24 mouse cellular contexts compared by ENCODE assay signal in genomic region chr9:102915292-102915854, GRCm38 (mm10).
DNase-seq lines count a peak whose midpoint lies in the region; ATAC-seq and TF ChIP-seq lines count a peak whose summit lies in the region.
"Had no signal": no experiment of that assay in that cellular context is flagged by ENCODE, and none has a peak within 500 bp of the region (broad histone marks: within the 10 kb centered on the region; RNA-seq: fewer than 3 reads in every experiment).

No protein-coding gene starts in this region.

- peaks cover 10% of the 10 kb centered on the region for H3K4me1 ChIP-seq in lung, embryonic 16.5 days (replicated peaks; ENCODE audit: control insufficient read depth, insufficient read depth, low read length)
- H3K4me1 ChIP-seq in lung, adult 2 months (ENCODE audit: control insufficient read depth, insufficient read depth, low read length), result peaks cover 19% of the 10 kb centered on the region
- H3K4me1 ChIP-seq in heart, embryonic 12.5 days (replicated peaks), result peaks cover 29% of the 10 kb centered on the region
- no peaks in the 10 kb centered on the region for H3K4me1 ChIP-seq in limb, embryonic 14.5 days (ENCODE audit: control insufficient read depth, insufficient read depth, low read length)
- H3K4me1 ChIP-seq: hindbrain, embryonic 13.5 days; limb, embryonic 12.5 days; neural tube, embryonic 12.5 days had no signal

- intact Hi-C loops in heart, postnatal 25 days (cut with DNase I), result loop anchor here (5.0 kb wide), 1 partner anchor 162 kb away; no protein-coding TSS in a partner anchor

- H3K9me3 ChIP-seq in lung, embryonic 16.5 days (ENCODE audit: control insufficient read depth, low read length), result no peaks in the 10 kb centered on the region
- 0 out of 2 replicates have a peak, but pooled peaks cover under 1% of the 10 kb centered on the region for H3K9me3 ChIP-seq in heart, embryonic 12.5 days (replicated peaks)
- no peaks in the 10 kb centered on the region for H3K9me3 ChIP-seq in limb, embryonic 14.5 days (ENCODE audit: control insufficient read depth, low read length)
- H3K9me3 ChIP-seq: limb, embryonic 12.5 days; neural tube, embryonic 12.5 days had no signal

- no peak overlapping the region for H3K4me3 ChIP-seq in lung, embryonic 16.5 days (ENCODE audit: low read length)
- H3K4me3 ChIP-seq in lung, adult 2 months (replicated peaks; ENCODE audit: extremely low read depth, low read depth, low read length), result no peak overlapping the region
- H3K4me3 ChIP-seq in heart, embryonic 12.5 days, result no peak overlapping the region
- H3K4me3 ChIP-seq in limb, embryonic 14.5 days (replicated peaks; ENCODE audit: low read length), result no peak overlapping the region
- H3K4me3 ChIP-seq: hindbrain, embryonic 13.5 days; limb, embryonic 12.5 days; neural tube, embryonic 12.5 days had no signal

- H3K36me3 ChIP-seq in lung, embryonic 16.5 days (ENCODE audit: control insufficient read depth, insufficient read depth, low read length), result peaks cover 4% of the 10 kb centered on the region
- peaks cover 22% of the 10 kb centered on the region for H3K36me3 ChIP-seq in heart, embryonic 12.5 days
- H3K36me3 ChIP-seq in limb, embryonic 14.5 days (ENCODE audit: control insufficient read depth, insufficient read depth, low read length), result peaks cover 19% of the 10 kb centered on the region

- WGBS in lung, embryonic 16.5 days, result 45% methylated on average over 3 of the region's 3 CpGs
- WGBS in lung, adult 2 months, result 45% methylated on average over 3 of the region's 3 CpGs
- 50% methylated on average over 3 of the region's 3 CpGs for WGBS in heart, embryonic 12.5 days
- WGBS in limb, embryonic 14.5 days, result 67% methylated on average over 3 of the region's 3 CpGs

- H3K27me3 ChIP-seq in lung, embryonic 16.5 days (ENCODE audit: control insufficient read depth, insufficient read depth, low read depth, low read length), result no peaks in the 10 kb centered on the region
- H3K27me3 ChIP-seq in heart, embryonic 12.5 days (replicated peaks), result no peaks in the 10 kb centered on the region
- H3K27me3 ChIP-seq in limb, embryonic 14.5 days (ENCODE audit: control insufficient read depth, insufficient read depth, low read length), result no peaks in the 10 kb centered on the region
- H3K27me3 ChIP-seq: hindbrain, embryonic 13.5 days; limb, embryonic 12.5 days; neural tube, embryonic 12.5 days had no signal

- peak; percentile 31 to 50 for DNase-seq in heart, adult 18-20 months
- DNase-seq in heart, postnatal 25 days (ENCODE audit: low spot score), result no peak
- DNase-seq in lung, adult 2 months, result no peak
- no peak for DNase-seq in limb, embryonic 14.5 days (ENCODE audit: low spot score)
- no peak for DNase-seq in spleen, postnatal 4 days (ENCODE audit: low spot score in 2 of 2)
- no peak for DNase-seq in layer of hippocampus, adult 18-20 months (ENCODE audit: low spot score in 2 of 2)
- DNase-seq: adrenal gland, postnatal 25 days; cerebellum, adult 8-10 months; forebrain, postnatal 0 days; gastrocnemius, postnatal 36 days; kidney, adult 8-10 months; kidney, postnatal 14 days; layer of hippocampus, postnatal 36 days; lung, postnatal 14 days; midbrain, embryonic 14.5 days; right cerebral cortex, postnatal 14 days; thymus, postnatal 25 days had no signal

- no peak for TF ChIP-seq CTCF in lung, adult 2 months (IDR thresholded peaks at IDR 0.05; ENCODE audit: insufficient read depth, low read length)

- ATAC-seq in lung, embryonic 16.5 days (ENCODE audit: low read depth), result peak; percentile 56
- no peak for ATAC-seq in heart, embryonic 12.5 days (ENCODE audit: insufficient number of reproducible peaks, low FRiP score)
- ATAC-seq in limb, embryonic 14.5 days (ENCODE audit: low FRiP score, low read depth), result 0 out of 2 replicates have a peak, but pooled peaks have one; percentile 9
- ATAC-seq: CD4-positive, CD25-positive, alpha-beta regulatory T cell, adult 4 months; forebrain, postnatal 0 days had no signal

- H3K4me2 ChIP-seq in lung, embryonic 16.5 days (ENCODE audit: low read depth, low read length), result no peak overlapping the region
- H3K4me2 ChIP-seq in heart, embryonic 12.5 days, result no peak overlapping the region
- no peak overlapping the region for H3K4me2 ChIP-seq in limb, embryonic 14.5 days (replicated peaks; ENCODE audit: low read depth, low read length, severe bottlenecking)
- H3K4me2 ChIP-seq: hindbrain, embryonic 13.5 days; limb, embryonic 12.5 days; neural tube, embryonic 12.5 days had no signal

- TF ChIP-seq POLR2A in lung, adult 2 months (IDR thresholded peaks at IDR 0.05; ENCODE audit: borderline replicate concordance, extremely low read depth, low read depth, low read length), result no peak
- TF ChIP-seq POLR2A in limb, embryonic 14.5 days (IDR thresholded peaks at IDR 0.05; ENCODE audit: borderline replicate concordance, extremely low read depth, insufficient read depth, insufficient read length), result no peak

- no peak overlapping the region for H3K9ac ChIP-seq in lung, embryonic 16.5 days (ENCODE audit: low read length)
- H3K9ac ChIP-seq in heart, embryonic 12.5 days, result no peak overlapping the region
- H3K9ac ChIP-seq in limb, embryonic 14.5 days (ENCODE audit: low read depth, low read length, severe bottlenecking), result no peak overlapping the region
- H3K9ac ChIP-seq: forebrain, postnatal 0 days; hindbrain, embryonic 13.5 days; limb, embryonic 12.5 days; liver, embryonic 14.5 days; neural tube, embryonic 12.5 days had no signal

- H3K27ac ChIP-seq in lung, embryonic 16.5 days (ENCODE audit: low read length), result peak overlapping the region; percentile 66
- H3K27ac ChIP-seq in heart, embryonic 12.5 days (ENCODE audit: poor library complexity, severe bottlenecking), result 0 out of 2 replicates have a peak overlapping the region, but pooled peaks have one; percentile 36
- no peak overlapping the region for H3K27ac ChIP-seq in limb, embryonic 14.5 days (replicated peaks; ENCODE audit: low read depth, low read length)
- H3K27ac ChIP-seq: hindbrain, embryonic 13.5 days; limb, embryonic 12.5 days; liver, embryonic 14.5 days; neural tube, embryonic 12.5 days had no signal

Comparison
In these comparisons a context has a peak if more than half of its experiments do, and no peak if none do; other contexts are left out.
1. DNase-seq: peak in heart, adult 18-20 months (2 of 2); none in heart, postnatal 25 days (single experiment), lung, adult 2 months (single experiment), limb, embryonic 14.5 days (single experiment), spleen, postnatal 4 days (0 of 2) and layer of hippocampus, adult 18-20 months (0 of 2).